Mouse (Mus musculus) heart, embryonic 14.5 days (tissue): Measurements from ENCODE around the gene Acot7. TPM values are rescaled to one million over a fixed set of nuclear protein-coding genes. Genes with fewer than 3 reads are reported as not detected.

Experiments
- ATAC-seq: fragments of 200-750 bp; cut with Nextera tagmentation; 2 replicates; pipeline ENCODE4 v1.8.0; 2017; ENCODE audit warnings: low read depth, moderate TSS enrichment; ENCODE audit not compliant: insufficient number of reproducible peaks, insufficient read depth, low FRiP score
- H3K27ac ChIP-seq, 2 experiments: fragments of 200-500 bp in 1 of 2; fragments of 300-500 bp in 1 of 2; sonication (generic) in 1 of 2; replicated peaks in 1 of 2; 2 replicates each; pipeline ENCODE4 v1.5.1; 2012 to 2014; ENCODE audit warnings: low read depth in 2 of 2, low read length in 2 of 2, control low read depth in 1 of 2, mild to moderate bottlenecking in 1 of 2, mixed read lengths in 1 of 2; ENCODE audit not compliant: control insufficient read depth in 1 of 2, insufficient read depth in 1 of 2
- H3K27me3 ChIP-seq: fragments of 300-500 bp; sonication (generic); 2 replicates; pipeline ENCODE4 v1.6.1; 2014; ENCODE audit warnings: mild to moderate bottlenecking, low read length, control low read depth; ENCODE audit not compliant: control insufficient read depth, insufficient read depth
- H3K36me3 ChIP-seq: fragments of 300-500 bp; sonication (generic); 2 replicates; pipeline ENCODE4 v1.6.1; 2014; ENCODE audit warnings: mild to moderate bottlenecking, control low read depth, low read length, mixed read lengths; ENCODE audit not compliant: control insufficient read depth, insufficient read depth
- H3K4me1 ChIP-seq, 2 experiments: fragments of 200-500 bp in 1 of 2; fragments of 300-500 bp in 1 of 2; sonication (generic) in 1 of 2; 2 replicates each; pipeline ENCODE4 v1.6.1; 2012 to 2014; ENCODE audit warnings: low read length in 2 of 2, control low read depth in 1 of 2, mixed read lengths in 1 of 2; ENCODE audit not compliant: control insufficient read depth in 2 of 2, insufficient read depth in 2 of 2
- H3K4me2 ChIP-seq: fragments of 300-500 bp; sonication (generic); 2 replicates; pipeline ENCODE4 v1.6.1; 2014; ENCODE audit warnings: mild to moderate bottlenecking, low read length
- H3K4me3 ChIP-seq, 2 experiments: fragments of 200-500 bp in 1 of 2; fragments of 300-500 bp in 1 of 2; sonication (generic) in 1 of 2; 2 replicates each; pipeline ENCODE4 v1.5.1; 2012 to 2014; ENCODE audit warnings: low read length in 2 of 2, mild to moderate bottlenecking in 2 of 2, control low read depth in 1 of 2, low read depth in 1 of 2, moderate library complexity in 1 of 2; ENCODE audit not compliant: control insufficient read depth in 1 of 2, insufficient read depth in 1 of 2
- H3K9ac ChIP-seq: fragments of 300-500 bp; sonication (generic); 2 replicates; pipeline ENCODE4 v1.6.1; 2014; ENCODE audit warnings: mild to moderate bottlenecking, low read length
- H3K9me3 ChIP-seq: fragments of 300-500 bp; sonication (generic); 2 replicates; pipeline ENCODE4 v1.6.1; 2016; ENCODE audit warnings: low read length, control low read depth; ENCODE audit not compliant: control insufficient read depth
- WGBS: fragments of 180-500 bp; shearing (Covaris S2); extraction: QIAGEN DNeasy Blood & Tissue Kit; methylation state at CpG from one replicate; pipeline ENCODE4 v1.1.7; 2014; 5-methylcytosine and 5-hydroxymethylcytosine counted together
- polyA plus RNA-seq: library from polyadenylated mRNA; unstranded; fragments of >200 nt; fragmentation: Nextera tagmentation; extraction: Ambion mirVana; gene quantifications from 2 replicates; pipeline ENCODE4 v1.2.1, GENCODE M21; 2014

The Acot7 gene
- polyA plus RNA-seq, 1 experiment from 2014 or later: 72.9 TPM

- Histone ChIP-seq H3K4me3 (no peak overlapping the region), H3K27me3 (no peaks in the 10 kb centered on the region), H3K27ac (peak overlapping the region; percentile 98; a peak in 2 of 4 replicates), H3K4me2 (peak overlapping the region; percentile 90; the same call in 1 of the 2 replicates), H3K4me1 (peaks cover 30 to 38% of the 10 kb centered on the region in 2 experiments), H3K36me3 (0 out of 2 replicates have a peak, but pooled peaks cover 4% of the 10 kb centered on the region), H3K9ac (no peak overlapping the region; the same call in 1 of the 2 replicates), H3K9me3 (no peaks in the 10 kb centered on the region)
- WGBS: 53% methylated on average over 7 of the region's 7 CpGs
- ATAC-seq: no peak
These were observed 6.6 kb downstream of the Acot7 start for GRCm38 (mm10) chr4:152184353-152185035.

- H3K36me3 ChIP-seq: 0 out of 2 replicates have a peak, but pooled peaks cover 4% of the 10 kb centered on the region
- H3K9me3 ChIP-seq: no peaks in the 10 kb centered on the region
- H3K4me3 ChIP-seq: peak overlapping the region in 1 of 2 experiments; percentile 42; a peak in 2 of 4 replicates
- H3K4me2 ChIP-seq: peak overlapping the region; percentile 90
- peak overlapping the region; percentile 74 for H3K9ac ChIP-seq
- 1% methylated on average over 3 of the region's 3 CpGs for WGBS
- peak overlapping the region; percentile 98 for H3K27ac ChIP-seq
- no peaks in the 10 kb centered on the region for H3K27me3 ChIP-seq
- peaks cover 34 to 44% of the 10 kb centered on the region in 2 experiments for H3K4me1 ChIP-seq
- ATAC-seq: peak; percentile 51
These were observed 7.2 kb downstream of the Acot7 start for GRCm38 (mm10) chr4:152185137-152185509.

- H3K4me2 ChIP-seq: peak overlapping the region; percentile 90
- no peaks in the 10 kb centered on the region for H3K36me3 ChIP-seq
- H3K27ac ChIP-seq: peak overlapping the region; percentile 98
- ATAC-seq: peak; percentile 82
- WGBS: 1% methylated on average over 19 of the region's 19 CpGs
- H3K4me3 ChIP-seq: peak overlapping the region; percentile 42 to 49
- peaks cover 36 to 49% of the 10 kb centered on the region in 2 experiments for H3K4me1 ChIP-seq
- H3K9me3 ChIP-seq: no peaks in the 10 kb centered on the region
- H3K27me3 ChIP-seq: no peaks in the 10 kb centered on the region
- H3K9ac ChIP-seq: peak overlapping the region; percentile 74
These were observed 7.7 kb downstream of the Acot7 start for GRCm38 (mm10) chr4:152185510-152186204.

- Histone ChIP-seq H3K4me2 (peak overlapping the region; percentile 90), H3K4me1 (peaks cover 38 to 54% of the 10 kb centered on the region in 2 experiments), H3K9ac (peak overlapping the region; percentile 74), H3K36me3 (no peaks in the 10 kb centered on the region), H3K9me3 (no peaks in the 10 kb centered on the region), H3K4me3 (peak overlapping the region; percentile 42 to 49), H3K27me3 (no peaks in the 10 kb centered on the region), H3K27ac (peak overlapping the region; percentile 98)
- WGBS: 15% methylated on average over 14 of the region's 14 CpGs
- no peak for ATAC-seq
These were observed 8.5 kb downstream of the Acot7 start for GRCm38 (mm10) chr4:152186205-152187082.

- Histone ChIP-seq H3K9me3 (no peaks in the 10 kb centered on the region), H3K27me3 (no peaks in the 10 kb centered on the region), H3K4me1 (peaks cover 38 to 54% of the 10 kb centered on the region in 2 experiments), H3K9ac (peak overlapping the region; percentile 74; the same call in 1 of the 2 replicates), H3K27ac (peak overlapping the region; percentile 98), H3K4me2 (peak overlapping the region; percentile 90), H3K4me3 (peak overlapping the region; percentile 19 to 42), H3K36me3 (no peaks in the 10 kb centered on the region)
- no peak for ATAC-seq
- WGBS: 67% methylated on average over 9 of the region's 9 CpGs
These were observed 9.2 kb downstream of the Acot7 start for GRCm38 (mm10) chr4:152187142-152187541.

- Histone ChIP-seq H3K9ac (no peak overlapping the region), H3K4me3 (no peak overlapping the region), H3K9me3 (no peaks in the 10 kb centered on the region), H3K27ac (no peak overlapping the region), H3K27me3 (no peaks in the 10 kb centered on the region), H3K4me2 (no peak overlapping the region), H3K36me3 (no peaks in the 10 kb centered on the region), H3K4me1 (peaks cover 38 to 59% of the 10 kb centered on the region in 2 experiments)
- WGBS: 94% methylated on average over 2 of the region's 2 CpGs
- no peak for ATAC-seq
These were observed 10.7 kb downstream of the Acot7 start for GRCm38 (mm10) chr4:152188651-152189050.

GRCm38 (mm10) chr4:152189071-152189470, 11.1 kb downstream of the Acot7 start:
- WGBS: 80% methylated on average over 6 of the region's 6 CpGs
- Histone ChIP-seq H3K27ac (no peak overlapping the region), H3K9me3 (no peaks in the 10 kb centered on the region)

More at GRCm38 (mm10) chr4:152189071-152189470, 11.1 kb downstream of the Acot7 start:
- no peak overlapping the region for H3K9ac ChIP-seq
- no peak overlapping the region for H3K4me3 ChIP-seq
- no peaks in the 10 kb centered on the region for H3K36me3 ChIP-seq
- H3K4me2 ChIP-seq: no peak overlapping the region
- H3K4me1 ChIP-seq: peaks cover 38 to 59% of the 10 kb centered on the region in 2 experiments
- no peak for ATAC-seq
- no peaks in the 10 kb centered on the region for H3K27me3 ChIP-seq
